Mouse (Mus musculus) liver, embryonic 14.5 days (tissue): Measurements from ENCODE around the gene Rnf121. TPM values are rescaled to one million over a fixed set of nuclear protein-coding genes. Genes with fewer than 3 reads are reported as not detected.
A peak's percentile ranks its signal among the peaks of the same experiment; 100 is the strongest.
"Not testable (repeated sequence)": the region's sequence is repeated elsewhere in the genome, so short reads cannot be mapped to it uniquely, and the experiment has no call there.

Experiments
- ATAC-seq: fragments of 200-750 bp; cut with Nextera tagmentation; 2 replicates; pipeline ENCODE4 v1.8.0; 2017; ENCODE audit warnings: moderate number of reproducible peaks, mild to moderate bottlenecking, moderate library complexity; ENCODE audit not compliant: insufficient read depth
- DNase-seq, 3 experiments: peaks; one replicate each; pipeline ENCODE4 v3.0.0-alpha.2; 2012 to 2013; ENCODE audit warnings: low read depth in 3 of 3, low spot score in 3 of 3
- H3K27ac ChIP-seq: fragments of 300-500 bp; sonication (generic); 2 replicates; pipeline ENCODE4 v1.5.1; 2014; ENCODE audit warnings: moderate library complexity, mild to moderate bottlenecking, control low read depth, inconsistent platforms
- H3K27me3 ChIP-seq: fragments of 300-500 bp; sonication (generic); 2 replicates; pipeline ENCODE4 v1.6.1; 2014; ENCODE audit warnings: mild to moderate bottlenecking, low read length, moderate library complexity; ENCODE audit not compliant: control insufficient read depth, insufficient read depth
- H3K36me3 ChIP-seq: fragments of 300-500 bp; sonication (generic); replicated peaks from 2 replicates; pipeline ENCODE4 v1.6.1; 2014; ENCODE audit warnings: low read depth; ENCODE audit not compliant: control insufficient read depth, insufficient read depth
- H3K4me1 ChIP-seq, 2 experiments: fragments of 200-500 bp in 1 of 2; fragments of 300-500 bp in 1 of 2; sonication (generic) in 1 of 2; replicated peaks; 2 replicates each; pipeline ENCODE4 v1.6.1; 2012 to 2014; ENCODE audit warnings: antibody characterized with exemption in 1 of 2, inconsistent platforms in 1 of 2, low read length in 1 of 2; ENCODE audit not compliant: control insufficient read depth in 2 of 2, insufficient read depth in 2 of 2
- H3K4me2 ChIP-seq: fragments of 300-500 bp; sonication (generic); 2 replicates; pipeline ENCODE4 v1.6.1; 2014; ENCODE audit warnings: low read depth, mild to moderate bottlenecking, control low read depth, moderate library complexity
- H3K4me3 ChIP-seq, 2 experiments: fragments of 200-500 bp in 1 of 2; fragments of 300-500 bp in 1 of 2; sonication (generic) in 1 of 2; 2 replicates each; pipeline ENCODE4 v1.5.1; 2012 to 2014; ENCODE audit warnings: low read depth in 2 of 2, low read length in 2 of 2, mild to moderate bottlenecking in 2 of 2, control low read depth in 1 of 2, inconsistent platforms in 1 of 2, moderate library complexity in 1 of 2; ENCODE audit not compliant: insufficient read depth in 1 of 2
- H3K9ac ChIP-seq: fragments of 300-500 bp; sonication (generic); replicated peaks from 2 replicates; pipeline ENCODE4 v1.6.1; 2014; ENCODE audit warnings: mild to moderate bottlenecking, control low read depth, moderate library complexity
- H3K9me3 ChIP-seq: fragments of 300-500 bp; sonication (generic); 2 replicates; pipeline ENCODE4 v1.6.1; 2016; ENCODE audit warnings: low read length, mixed read lengths; ENCODE audit not compliant: control insufficient read depth
- CTCF ChIP-seq: IDR thresholded peaks from 2 replicates; pipeline ENCODE4 v1.5.1; 2016; ENCODE audit warnings: antibody characterized with exemption, low read depth, control low read depth
- EP300 ChIP-seq: IDR thresholded peaks from 2 replicates; pipeline ENCODE4 v1.6.1; 2016; ENCODE audit warnings: antibody characterized with exemption, low read depth
- WGBS: fragments of 180-500 bp; shearing (Covaris S2); extraction: QIAGEN DNeasy Blood & Tissue Kit; methylation state at CpG from one replicate; pipeline ENCODE4 v1.1.7; 2014; ENCODE audit not compliant: insufficient replicate concordance; 5-methylcytosine and 5-hydroxymethylcytosine counted together
- polyA plus RNA-seq, 2 experiments: library from polyadenylated mRNA; depleted of rRNA in 1 of 2; stranded (reverse) in 1 of 2; unstranded in 1 of 2; fragments of >200 nt; fragmentation: Nextera tagmentation in 1 of 2; extraction: Ambion mirVana in 1 of 2; gene quantifications; 2 replicates each; pipeline versions ENCODE4 v1.2.1 to v1.2.3; 2012 to 2014

Rnf121 gene
- polyA plus RNA-seq, 2 experiments = 10.5 to 16.9 TPM

- H3K36me3 ChIP-seq = peaks cover 2% of the 10 kb centered on the region
- peak overlapping the region; percentile 93 for H3K4me2 ChIP-seq
- ATAC-seq (no peak), DNase-seq (no peak)
- no peak for TF ChIP-seq EP300
- TF ChIP-seq CTCF = no peak
- peak overlapping the region; percentile 43 for H3K27ac ChIP-seq
- 62% methylated on average over 6 of the region's 6 CpGs for whole genome bisulfite sequencing
- peaks cover 18 to 20% of the 10 kb centered on the region in 2 experiments for H3K4me1 ChIP-seq
- H3K9ac ChIP-seq = peak overlapping the region; percentile 79
- no peaks in the 10 kb centered on the region for H3K9me3 ChIP-seq
- no peaks in the 10 kb centered on the region for H3K27me3 ChIP-seq
- H3K4me3 ChIP-seq = peak overlapping the region; percentile 77 to 99
Measured at GRCm38 (mm10) chr7:102066363-102066762, 1.1 kb upstream of the Rnf121 start.

GRCm38 (mm10) chr7:102064655-102065045 lies 619 bp downstream of the Rnf121 start:
- TF ChIP-seq CTCF = no peak
- TF ChIP-seq EP300 = no peak
- Histone ChIP-seq H3K36me3 (no peaks in the 10 kb centered on the region; the same call in none of the 2 replicates), H3K4me1 (peaks cover 20 to 24% of the 10 kb centered on the region in 2 experiments), H3K27me3 (no peaks in the 10 kb centered on the region), H3K4me3 (peak overlapping the region; percentile 77 to 99), H3K9me3 (no peaks in the 10 kb centered on the region), H3K4me2 (peak overlapping the region; percentile 93), H3K9ac (peak overlapping the region; percentile 79), H3K27ac (no peak overlapping the region)
- no peak for ATAC-seq
- WGBS = under 1% methylated on average over 9 of the region's 9 CpGs
- no peak for DNase-seq

DNA sequence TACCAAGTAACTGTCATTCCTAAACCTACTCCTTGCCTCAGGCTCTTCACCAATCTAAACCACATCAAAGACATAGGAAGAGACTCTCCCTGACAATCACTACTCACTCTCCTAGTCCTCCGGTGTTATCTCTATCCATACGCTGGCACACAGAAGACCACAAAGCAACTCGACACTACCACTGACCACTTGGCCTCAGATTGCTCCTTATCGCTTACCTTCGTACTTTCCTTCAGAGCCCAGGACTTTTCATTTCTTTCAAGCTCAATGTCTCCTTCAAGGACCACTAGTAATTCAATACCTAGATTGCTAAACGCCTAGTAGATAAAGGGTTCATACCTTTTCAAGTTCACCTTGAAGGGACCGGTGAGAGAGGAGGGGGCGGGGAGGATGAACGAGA lies 1.4 kb downstream of the Rnf121 start:
- DNase-seq (no peak), ATAC-seq (no peak)
- Histone ChIP-seq H3K27ac (no peak overlapping the region), H3K9me3 (no peaks in the 10 kb centered on the region), H3K36me3 (no peaks in the 10 kb centered on the region; the same call in 1 of the 2 replicates), H3K4me1 (peaks cover 20 to 25% of the 10 kb centered on the region in 2 experiments), H3K4me2 (peak overlapping the region; percentile 93), H3K4me3 (peak overlapping the region; percentile 77 to 99), H3K27me3 (no peaks in the 10 kb centered on the region), H3K9ac (peak overlapping the region; percentile 79)
- TF ChIP-seq EP300 (no peak), CTCF (no peak)
- 22% methylated on average over 9 of the region's 9 CpGs for WGBS

DNA sequence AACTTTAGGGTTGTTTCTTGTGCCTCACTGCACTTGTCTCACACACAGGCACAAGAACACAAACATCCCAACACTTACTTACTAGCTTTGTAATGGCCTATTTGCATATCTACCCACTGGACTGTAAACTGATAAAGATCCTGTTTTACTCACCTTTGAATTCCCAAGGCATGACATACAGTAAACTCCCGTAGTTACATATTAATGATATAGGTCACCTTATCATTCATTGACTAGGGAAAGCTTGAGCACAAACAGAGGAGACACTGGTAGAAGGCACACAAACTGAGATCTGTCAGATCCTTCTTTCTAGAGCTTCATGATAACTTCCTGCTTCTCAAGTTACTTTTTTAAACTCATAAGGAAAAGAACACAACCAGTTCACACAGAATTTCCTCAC lies 3.1 kb downstream of the Rnf121 start:
- no peak overlapping the region for H3K4me3 ChIP-seq
- no peaks in the 10 kb centered on the region for H3K9me3 ChIP-seq
- no peak for DNase-seq
- WGBS = 52% methylated on average over 1 of the region's 1 CpGs
- peaks cover 20 to 25% of the 10 kb centered on the region in 2 experiments for H3K4me1 ChIP-seq
- no peaks in the 10 kb centered on the region for H3K27me3 ChIP-seq
- no peak overlapping the region; the same call in 1 of the 2 replicates for H3K9ac ChIP-seq
- H3K36me3 ChIP-seq = no peaks in the 10 kb centered on the region; the same call in none of the 2 replicates
- H3K27ac ChIP-seq = no peak overlapping the region
- peak overlapping the region; percentile 33 for H3K4me2 ChIP-seq
- no peak for ATAC-seq
- TF ChIP-seq CTCF = no peak
- no peak for TF ChIP-seq EP300

DNA sequence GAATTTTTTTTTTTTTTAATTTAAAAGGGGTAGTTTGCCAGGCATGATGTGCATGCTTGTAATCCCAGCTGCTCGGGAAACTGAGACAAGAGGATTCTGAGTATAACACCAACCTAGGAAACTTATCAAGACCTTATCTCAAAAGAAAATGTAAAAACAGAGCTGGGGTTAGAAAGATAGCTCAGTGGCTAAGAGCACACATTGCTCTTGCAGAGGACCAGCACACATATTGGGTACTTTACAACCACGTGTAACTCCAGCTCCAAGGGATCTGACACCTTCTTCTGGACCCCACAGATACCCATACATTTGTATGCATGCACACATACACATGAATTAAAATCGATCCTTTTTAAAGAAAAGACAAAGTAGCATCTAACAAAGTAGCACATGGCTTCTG lies 3.9 kb downstream of the Rnf121 start:
- no peaks in the 10 kb centered on the region for H3K9me3 ChIP-seq
- H3K27me3 ChIP-seq = no peaks in the 10 kb centered on the region
- 29% methylated on average over 3 of the region's 3 CpGs for WGBS
- H3K4me2 ChIP-seq = no peak overlapping the region
- TF ChIP-seq EP300 (no peak), CTCF (no peak)
- no peak overlapping the region for H3K27ac ChIP-seq
- no peak overlapping the region for H3K4me3 ChIP-seq
- H3K4me1 ChIP-seq = peaks cover 18 to 22% of the 10 kb centered on the region in 2 experiments
- H3K9ac ChIP-seq = no peak overlapping the region
- peaks cover 3% of the 10 kb centered on the region for H3K36me3 ChIP-seq
- DNase-seq (no peak), ATAC-seq (no peak)

DNA sequence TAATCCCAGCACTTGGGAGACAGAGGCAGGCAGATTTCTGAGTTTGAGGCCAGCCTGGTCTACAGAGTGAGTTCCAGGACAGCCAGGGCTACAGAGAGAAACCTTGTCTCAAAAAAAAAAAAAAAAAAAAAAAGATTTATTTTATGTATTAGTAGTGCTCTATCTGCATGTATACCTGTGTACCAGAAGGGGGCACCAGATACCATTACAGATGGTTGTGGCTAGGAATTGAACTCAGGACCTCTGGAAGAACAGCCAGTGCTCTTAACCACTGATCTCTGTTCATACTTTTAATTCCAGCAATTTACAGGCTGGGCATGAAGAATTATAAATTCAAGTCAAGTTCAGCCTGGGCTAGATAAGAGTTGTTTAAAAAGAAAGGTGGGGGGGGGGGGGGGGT lies 16.7 kb downstream of the Rnf121 start:
- H3K4me3 ChIP-seq, H3K9me3 ChIP-seq, H3K27ac ChIP-seq, H3K27me3 ChIP-seq, ATAC-seq, H3K9ac ChIP-seq, H3K4me1 ChIP-seq, H3K36me3 ChIP-seq, H3K4me2 ChIP-seq, DNase-seq: not testable (repeated sequence)
- peak; percentile 62 for TF ChIP-seq CTCF
